Mouse (Mus musculus) ES-E14 (cell line): ENCODE data around the gene Wasf2. TPM values are rescaled to one million over a fixed set of nuclear protein-coding genes. Genes with fewer than 3 reads are reported as not detected.

ENCODE experiments used
- DNase-seq: peaks from one replicate; pipeline ENCODE4 v3.0.0-alpha.2; 2013; ENCODE audit warnings: low read depth, low spot score
- H3K27ac ChIP-seq: 2 replicates; pipeline ENCODE4 v1.5.1; 2012; ENCODE audit warnings: low read depth, mild to moderate bottlenecking, low read length, moderate library complexity, mixed read lengths; ENCODE audit not compliant: poor library complexity, insufficient read depth, severe bottlenecking
- H3K36me3 ChIP-seq: 2 replicates; pipeline ENCODE4 v1.6.1; 2012; ENCODE audit warnings: mild to moderate bottlenecking, low read length, moderate library complexity, mixed read lengths; ENCODE audit not compliant: control insufficient read depth, poor library complexity, insufficient read depth, severe bottlenecking
- H3K4me1 ChIP-seq, 2 experiments: fragments of 150-350 bp in 1 of 2; sonication (generic) in 1 of 2; 2 replicates each; pipeline ENCODE4 v1.6.1; 2012; ENCODE audit warnings: low read length in 2 of 2, mild to moderate bottlenecking in 1 of 2, mixed read lengths in 1 of 2; ENCODE audit not compliant: control insufficient read depth in 2 of 2, insufficient read depth in 2 of 2, poor library complexity in 1 of 2
- H3K4me3 ChIP-seq, 2 experiments: fragments of 150-350 bp in 1 of 2; sonication (generic) in 1 of 2; 2 replicates each; pipeline ENCODE4 v1.5.1; 2012; ENCODE audit warnings: low read length in 2 of 2, low read depth in 1 of 2, mild to moderate bottlenecking in 1 of 2, mixed read lengths in 1 of 2; ENCODE audit not compliant: insufficient read depth in 1 of 2, poor library complexity in 1 of 2, severe bottlenecking in 1 of 2
- H3K9ac ChIP-seq: 2 replicates; pipeline ENCODE4 v1.6.1; 2012; ENCODE audit warnings: low read depth, mild to moderate bottlenecking, low read length, mixed read lengths; ENCODE audit not compliant: poor library complexity, insufficient read depth, severe bottlenecking
- H3K9me3 ChIP-seq: fragments of 150-350 bp; sonication (generic); 2 replicates; pipeline ENCODE4 v1.6.1; 2012; ENCODE audit warnings: low read depth, mild to moderate bottlenecking, low read length; ENCODE audit not compliant: control insufficient read depth, insufficient read depth
- CHD2 ChIP-seq: IDR thresholded peaks from 2 replicates; pipeline ENCODE4 v1.6.1; 2014; ENCODE audit warnings: mild to moderate bottlenecking, low read depth, low read length, inconsistent platforms
- HCFC1 ChIP-seq: IDR thresholded peaks from 2 replicates; pipeline ENCODE4 v1.6.1; 2012; ENCODE audit warnings: low read length, inconsistent platforms, borderline replicate concordance; ENCODE audit not compliant: insufficient read depth
- MAFK ChIP-seq: IDR thresholded peaks from 2 replicates; pipeline ENCODE4 v1.6.1; 2014; ENCODE audit warnings: mild to moderate bottlenecking, low read depth, low read length, inconsistent platforms; ENCODE audit not compliant: insufficient read depth
- ZC3H11A ChIP-seq: IDR thresholded peaks from 2 replicates; pipeline ENCODE4 v1.6.1; 2012; ENCODE audit warnings: low read depth, mild to moderate bottlenecking, inconsistent platforms, low read length, borderline replicate concordance
- ZNF384 ChIP-seq: IDR thresholded peaks from 2 replicates; pipeline ENCODE4 v1.6.1; 2012; ENCODE audit warnings: low read depth, low read length, inconsistent platforms
- in situ Hi-C, 2 experiments: fragments of 600-800 bp; cut with MboI; formaldehyde crosslinking; loops; one replicate each; pipeline ENCODE4 v1.15.1; 2025; ENCODE audit warnings: low sequenced_read_pairs in 2 of 2, inconsistent platforms in 1 of 2; ENCODE audit not compliant: unreplicated experiment in 2 of 2
- total RNA-seq: library from RNA; depleted of rRNA; stranded (reverse); fragments of 300-350 nt; gene quantifications from 2 replicates; pipeline ENCODE4 v1.2.3, GENCODE M21; 2012

The Wasf2 gene
- total RNA-seq, 1 experiment, result 32.3 TPM

DNA sequence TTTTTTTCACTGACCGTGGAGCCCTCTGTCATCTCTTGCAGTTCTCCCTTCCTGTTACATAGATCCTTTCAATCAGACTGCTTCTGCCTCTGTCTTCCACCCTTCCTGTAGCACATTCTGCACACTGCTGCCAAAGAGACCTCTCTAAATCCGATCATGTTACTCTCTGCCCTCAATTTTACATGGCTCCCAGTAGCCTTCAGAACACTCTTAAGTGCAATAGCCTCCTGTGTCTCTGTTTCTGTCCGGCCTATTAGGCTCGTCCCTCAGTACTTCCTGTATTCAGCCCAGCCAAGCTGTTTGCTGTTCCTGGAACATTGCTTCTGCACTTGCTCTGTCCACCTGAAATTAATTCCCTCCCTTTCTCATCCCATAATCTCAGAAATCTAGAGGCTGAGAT is 26.1 kb downstream of the Wasf2 start:
- Histone ChIP-seq H3K9ac (no peak overlapping the region), H3K36me3 (peaks cover 2% of the 10 kb centered on the region; the same call in 1 of the 2 replicates), H3K4me1 (0 out of 4 replicates have a peak, but pooled peaks cover 0 to 2% of the 10 kb centered on the region in 2 experiments), H3K9me3 (no peaks in the 10 kb centered on the region), H3K4me3 (no peak overlapping the region), H3K27ac (no peak overlapping the region)
- in situ Hi-C loops, result no loop called here
- no peak for DNase-seq
- TF ChIP-seq MAFK, result no peak

DNA sequence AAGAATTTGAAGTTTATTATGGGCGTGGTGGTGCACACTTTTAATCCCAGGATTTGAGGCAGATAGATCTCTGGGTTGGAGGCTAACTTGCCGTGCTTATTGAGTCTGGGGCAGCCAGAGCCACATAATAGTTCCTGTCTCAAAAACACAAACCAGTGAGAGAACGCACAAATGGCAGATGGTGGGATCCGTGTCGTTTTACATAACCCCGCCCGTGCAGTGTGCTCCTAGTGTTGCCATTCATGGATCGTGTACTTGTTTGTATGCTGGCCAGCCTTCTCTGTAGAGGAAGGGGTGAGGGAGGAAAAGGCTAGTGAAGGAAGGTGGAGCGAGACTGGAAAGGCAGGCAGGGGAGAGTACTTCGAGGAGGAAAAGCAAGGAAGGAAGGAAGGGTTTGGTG is 26.5 kb downstream of the Wasf2 start:
- no peak overlapping the region for H3K27ac ChIP-seq
- H3K9me3 ChIP-seq, result no peaks in the 10 kb centered on the region
- 0 out of 4 replicates have a peak, but pooled peaks cover 0 to 2% of the 10 kb centered on the region in 2 experiments for H3K4me1 ChIP-seq
- H3K9ac ChIP-seq, result no peak overlapping the region
- TF ChIP-seq CHD2, result no peak
- H3K36me3 ChIP-seq, result peaks cover 2% of the 10 kb centered on the region; the same call in 1 of the 2 replicates
- no peak for DNase-seq
- in situ Hi-C loops, result no loop called here
- H3K4me3 ChIP-seq, result no peak overlapping the region

DNA sequence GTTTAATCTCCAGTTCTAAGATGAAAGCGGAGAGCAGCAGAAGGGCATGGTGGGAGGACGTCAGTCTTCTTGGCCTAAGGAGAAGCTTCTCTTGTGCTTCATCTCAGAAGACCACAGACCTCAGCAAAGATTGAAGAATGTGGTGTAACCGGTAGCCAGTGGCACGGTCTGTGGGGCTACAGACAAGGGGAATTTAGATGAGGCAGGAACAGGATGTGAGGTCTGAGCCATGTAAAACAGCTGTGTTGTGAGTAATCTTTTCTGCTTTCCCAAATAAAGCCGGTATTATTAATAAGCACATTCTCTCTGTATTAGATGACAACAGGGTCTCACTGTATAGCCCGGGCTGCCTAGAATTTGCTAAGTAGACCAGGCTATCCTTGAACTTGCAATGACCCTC is 28.8 kb downstream of the Wasf2 start:
- DNase-seq, result no peak
- no peak overlapping the region for H3K27ac ChIP-seq
- H3K9me3 ChIP-seq, result no peaks in the 10 kb centered on the region
- H3K36me3 ChIP-seq, result peaks cover 2% of the 10 kb centered on the region; the same call in 1 of the 2 replicates
- no peak overlapping the region for H3K4me3 ChIP-seq
- no peak overlapping the region for H3K9ac ChIP-seq
- TF ChIP-seq CHD2 (no peak), MAFK (no peak), ZC3H11A (no peak), HCFC1 (no peak), ZNF384 (no peak)
- in situ Hi-C loops, result no loop called here
- H3K4me1 ChIP-seq, result 0 out of 4 replicates have a peak, but pooled peaks cover 0 to 2% of the 10 kb centered on the region in 2 experiments

DNA sequence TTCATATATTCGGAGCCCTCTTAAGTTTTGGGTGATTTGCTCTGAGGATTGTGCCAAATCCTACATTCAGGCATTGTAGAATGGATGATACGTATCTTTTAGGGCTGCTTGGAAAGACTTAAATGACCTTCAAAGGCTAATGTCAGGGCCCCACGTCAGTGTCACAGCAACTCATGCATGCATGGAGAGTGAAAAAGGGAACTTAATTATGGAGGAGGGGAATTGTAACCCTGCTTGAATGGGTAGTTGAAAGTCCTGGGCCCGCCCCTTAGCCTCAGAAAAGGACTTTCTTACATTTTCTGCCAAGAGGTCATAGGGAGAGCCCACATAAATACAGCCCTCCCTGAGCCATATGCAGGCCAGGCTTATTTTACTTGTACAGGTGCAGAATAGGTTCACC is 29.3 kb downstream of the Wasf2 start:
- TF ChIP-seq CHD2, result no peak
- TF ChIP-seq ZNF384, result no peak
- no peak for TF ChIP-seq MAFK
- TF ChIP-seq HCFC1, result no peak
- no peak for TF ChIP-seq ZC3H11A
- H3K27ac ChIP-seq, result no peak overlapping the region
- 0 out of 4 replicates have a peak, but pooled peaks cover 0 to 2% of the 10 kb centered on the region in 2 experiments for H3K4me1 ChIP-seq
- H3K9ac ChIP-seq, result no peak overlapping the region
- in situ Hi-C loops, result no loop called here
- no peak overlapping the region for H3K4me3 ChIP-seq
- peaks cover 2% of the 10 kb centered on the region; the same call in 1 of the 2 replicates for H3K36me3 ChIP-seq
- no peaks in the 10 kb centered on the region for H3K9me3 ChIP-seq
- no peak for DNase-seq

DNA sequence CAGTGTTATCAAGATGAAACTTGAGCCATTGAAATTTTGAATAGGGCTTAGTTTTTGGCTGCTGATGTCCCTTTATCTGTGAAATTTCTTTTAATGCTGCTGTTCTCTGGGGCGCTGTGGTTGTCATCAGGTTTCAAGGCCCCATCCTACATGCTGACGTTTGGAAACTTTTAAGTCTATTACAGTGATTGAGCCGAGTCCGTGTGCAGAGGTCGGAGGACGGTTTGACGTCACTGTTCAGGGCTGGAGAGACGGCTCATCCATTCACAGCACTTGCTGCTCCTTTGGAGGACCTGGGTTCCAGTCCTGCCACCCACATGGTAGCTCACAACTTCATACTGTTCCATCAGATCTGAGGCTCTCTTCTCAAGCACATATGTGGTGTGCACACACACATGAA is 29.9 kb downstream of the Wasf2 start:
- Histone ChIP-seq H3K4me3 (no peak overlapping the region), H3K9me3 (no peaks in the 10 kb centered on the region), H3K9ac (no peak overlapping the region), H3K36me3 (peaks cover 2% of the 10 kb centered on the region; the same call in 1 of the 2 replicates), H3K4me1 (0 out of 4 replicates have a peak, but pooled peaks cover 0 to 3% of the 10 kb centered on the region in 2 experiments), H3K27ac (no peak overlapping the region)
- DNase-seq, result no peak
- no peak for TF ChIP-seq ZC3H11A
- no peak for TF ChIP-seq ZNF384
- no peak for TF ChIP-seq HCFC1
- no peak for TF ChIP-seq CHD2
- no peak for TF ChIP-seq MAFK
- in situ Hi-C loops, result no loop called here
